Mouse (Mus musculus) kidney, postnatal 4 days (tissue): Measurements from ENCODE around the gene Atp6v0e.

ENCODE experiments used
- DNase-seq, 2 experiments: peaks; one replicate each; pipeline ENCODE4 v3.0.0; 2021; ENCODE audit warnings: mixed read lengths in 2 of 2

Atp6v0e gene

DNA sequence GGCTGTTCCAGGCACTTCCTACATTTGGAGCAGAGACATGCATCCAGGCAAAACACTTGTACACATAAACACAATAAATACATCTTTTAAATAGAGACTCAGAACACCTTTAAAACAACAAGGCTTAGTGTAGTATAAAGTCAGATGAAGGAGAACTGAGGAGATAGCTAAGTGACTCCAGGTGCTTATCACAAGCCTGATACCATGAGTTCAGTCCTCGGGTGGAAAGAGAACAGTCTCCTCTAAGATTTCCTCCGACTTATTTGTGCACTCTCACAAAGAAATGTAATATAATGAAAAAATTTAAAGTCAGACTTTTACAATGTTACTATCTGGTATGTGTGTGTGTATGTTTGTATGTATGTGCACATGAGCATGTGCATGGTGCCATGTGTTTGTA is 58.8 kb downstream of the Atp6v0e start:
- no peak for DNase-seq

- no peak for DNase-seq
Measured at GRCm38 (mm10) chr17:26724790-26725189, 61.8 kb downstream of the Atp6v0e start.

DNA sequence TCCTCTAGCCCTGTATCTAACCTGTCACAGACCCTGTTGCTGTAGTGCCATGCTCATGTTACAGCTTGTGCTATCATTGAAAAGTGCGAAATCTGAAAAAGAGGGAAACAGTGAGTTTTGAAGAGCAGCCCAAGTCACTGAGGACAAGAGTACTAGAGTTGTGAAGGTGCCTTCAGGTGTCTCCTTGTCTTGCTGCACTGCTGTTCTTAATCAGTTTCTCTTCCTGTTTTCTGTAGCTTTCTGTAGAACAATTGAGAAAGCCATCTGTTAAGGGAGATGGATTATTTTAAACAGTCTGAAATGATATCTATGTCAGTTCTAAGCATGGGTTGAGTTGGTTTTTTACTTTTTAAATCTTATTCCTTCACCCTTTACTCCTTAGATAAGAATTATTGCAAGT is 63.6 kb downstream of the Atp6v0e start:
- DNase-seq: no peak

GRCm38 (mm10) chr17:26727110-26727755 is 64.2 kb downstream of the Atp6v0e start:
- DNase-seq: no peak

DNA sequence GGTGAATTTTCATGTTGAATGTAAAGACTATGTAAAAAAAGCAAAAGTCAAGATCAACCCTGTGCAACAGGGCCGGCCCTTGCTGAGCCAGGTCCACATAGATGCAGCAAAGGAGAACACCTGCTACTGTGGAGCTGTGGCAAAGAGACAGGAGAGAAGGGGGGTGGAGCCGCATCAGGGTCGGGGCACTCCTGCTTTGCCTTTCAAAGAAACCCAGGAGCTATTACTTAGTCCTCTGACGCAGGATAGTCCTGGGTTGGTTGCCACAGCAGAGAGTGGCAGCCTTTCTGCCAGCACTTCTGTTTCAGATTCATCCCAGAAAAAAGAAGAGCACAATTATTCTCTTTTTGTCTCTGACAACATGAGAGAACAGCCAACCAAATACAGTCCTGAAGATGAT is 79.5 kb downstream of the Atp6v0e start:
- DNase-seq: no peak

- no peak for DNase-seq
Measured at GRCm38 (mm10) chr17:26743294-26743693, 80.3 kb downstream of the Atp6v0e start.
